Mouse (Mus musculus) brown adipose tissue, adult 24 weeks (tissue): ENCODE measurements around the gene Nudt6. TPM values are rescaled to one million over a fixed set of nuclear protein-coding genes. Genes with fewer than 3 reads are reported as not detected.

Source experiments
- H3K27ac ChIP-seq: fragments of 200-500 bp; replicated peaks from 2 replicates; pipeline ENCODE4 v1.5.1; 2012; ENCODE audit warnings: low read depth, mild to moderate bottlenecking, low read length
- H3K4me1 ChIP-seq: fragments of 200-500 bp; 2 replicates; pipeline ENCODE4 v1.6.1; 2012; ENCODE audit warnings: low read length, mixed read lengths; ENCODE audit not compliant: control insufficient read depth, insufficient read depth, insufficient read length
- H3K4me3 ChIP-seq: fragments of 200-500 bp; 2 replicates; pipeline ENCODE4 v1.5.1; 2012; ENCODE audit warnings: low read depth, mild to moderate bottlenecking, low read length, moderate library complexity; ENCODE audit not compliant: insufficient read depth
- polyA plus RNA-seq: library from polyadenylated mRNA; stranded (reverse); fragments of >200 nt; gene quantifications from 2 replicates; pipeline ENCODE4 v1.2.4, GENCODE M21; 2012; ENCODE audit not compliant: missing spikeins, insufficient read depth, insufficient read length

Nudt6 gene
- polyA plus RNA-seq, 1 experiment: 34.1 TPM

DNA sequence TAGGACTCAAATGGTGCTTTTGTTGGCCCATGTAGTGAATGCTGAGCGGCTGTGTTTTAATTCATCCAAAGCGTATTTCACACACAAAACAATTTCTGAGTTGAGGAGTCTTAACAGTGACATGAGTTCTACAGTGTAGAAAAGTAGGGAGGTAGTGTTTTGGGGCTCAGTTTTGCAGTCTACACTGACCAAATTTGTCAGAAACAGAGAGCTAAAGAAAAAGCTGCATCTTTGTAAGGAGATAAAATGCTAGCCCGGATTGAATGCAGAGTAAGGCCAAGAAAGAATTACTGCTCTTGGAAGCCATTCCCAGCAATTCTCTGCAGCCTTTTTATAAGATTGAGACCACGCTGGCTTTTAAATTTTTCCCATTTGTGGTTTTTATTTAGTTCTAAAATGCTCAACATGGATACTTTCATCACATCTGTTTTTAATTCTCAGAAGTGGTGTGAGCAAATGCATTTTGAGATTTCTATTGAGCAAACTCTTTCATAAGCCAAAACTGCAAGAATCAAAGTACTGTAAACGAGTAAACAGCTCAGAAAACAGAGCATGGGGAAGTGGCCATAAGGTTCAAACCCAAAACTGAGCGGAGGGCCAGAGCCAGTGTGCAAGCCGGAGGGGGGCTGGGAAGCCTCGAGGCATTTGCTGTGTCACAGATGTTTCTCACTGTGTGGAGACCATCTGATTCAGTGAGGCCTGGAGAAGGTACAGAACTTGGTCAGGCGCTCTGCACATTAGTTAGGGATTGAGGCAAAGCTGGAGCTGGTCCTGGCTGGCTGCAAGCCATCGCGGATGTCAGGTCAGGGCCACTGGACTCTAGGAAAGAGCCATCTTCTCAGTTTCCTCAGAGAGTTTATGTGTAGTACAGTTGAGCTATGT, 18.0 kb downstream of the Nudt6 start:
- no peak overlapping the region for H3K4me3 ChIP-seq
- no peaks in the 10 kb centered on the region; the same call in 1 of the 2 replicates for H3K4me1 ChIP-seq
- H3K27ac ChIP-seq: peak overlapping the region; percentile 9; the same call in 1 of the 2 replicates

GRCm38 (mm10) chr3:37398661-37399395, 21.2 kb downstream of the Nudt6 start:
- no peaks in the 10 kb centered on the region; the same call in 1 of the 2 replicates for H3K4me1 ChIP-seq
- H3K27ac ChIP-seq: no peak overlapping the region
- no peak overlapping the region for H3K4me3 ChIP-seq

DNA sequence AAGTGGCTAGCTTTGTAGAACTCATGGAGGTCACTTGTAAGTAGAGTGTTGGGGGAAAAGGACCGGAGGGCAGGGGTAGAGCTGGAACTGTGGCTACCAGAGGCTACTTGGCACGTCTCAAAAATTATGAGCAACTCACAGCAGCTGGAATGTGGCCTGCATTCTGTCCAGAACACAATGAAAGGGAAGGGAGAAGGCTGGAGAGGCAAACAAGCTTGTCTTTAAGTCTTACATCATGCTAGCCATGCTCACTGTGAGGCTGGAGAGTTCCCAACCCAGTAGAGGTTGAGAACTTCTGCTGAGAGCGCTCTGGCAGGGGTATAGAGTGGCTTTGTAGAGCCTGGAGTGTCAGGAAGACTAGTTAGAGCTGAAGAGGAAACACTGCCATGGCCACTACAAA, 22.4 kb downstream of the Nudt6 start:
- H3K27ac ChIP-seq: no peak overlapping the region
- no peaks in the 10 kb centered on the region; the same call in 1 of the 2 replicates for H3K4me1 ChIP-seq
- H3K4me3 ChIP-seq: no peak overlapping the region

DNA sequence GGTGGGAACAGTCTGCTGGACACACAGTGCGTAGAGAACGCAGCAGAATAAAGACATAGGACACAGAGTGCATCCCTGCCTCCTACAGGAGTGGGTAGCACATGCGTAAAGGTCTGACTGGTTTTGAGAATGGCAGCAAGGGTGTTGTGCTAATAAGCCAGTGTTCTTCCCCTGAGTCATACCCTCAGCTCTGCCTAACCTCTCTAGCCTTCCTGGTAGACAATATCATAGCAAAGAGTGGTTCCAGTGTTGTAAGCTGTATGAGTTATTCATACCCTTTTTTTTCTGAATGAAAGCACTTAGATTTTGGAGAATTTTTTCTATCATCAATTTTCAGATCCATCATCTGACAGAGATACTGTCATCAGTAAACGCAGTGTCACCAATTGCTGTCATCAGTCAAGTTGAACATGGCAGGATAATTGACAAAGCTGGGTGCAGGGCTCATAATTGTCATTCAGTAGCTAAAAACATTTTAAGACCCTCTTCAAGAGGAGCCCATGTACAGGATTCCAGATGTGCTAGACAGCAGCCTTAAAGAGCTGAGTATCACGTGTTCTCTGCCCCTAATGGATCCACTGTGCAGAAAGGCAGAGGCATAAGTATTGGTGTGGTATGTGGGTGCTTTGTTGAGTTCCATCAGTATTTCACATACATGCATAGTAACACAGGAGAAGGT, 22.9 kb downstream of the Nudt6 start:
- Histone ChIP-seq H3K27ac (no peak overlapping the region), H3K4me1 (no peaks in the 10 kb centered on the region; the same call in 1 of the 2 replicates), H3K4me3 (no peak overlapping the region)

GRCm38 (mm10) chr3:37387310-37387709, 32.7 kb downstream of the Nudt6 start:
- Histone ChIP-seq H3K27ac (no peak overlapping the region), H3K4me3 (no peak overlapping the region), H3K4me1 (peaks cover 7% of the 10 kb centered on the region)

DNA sequence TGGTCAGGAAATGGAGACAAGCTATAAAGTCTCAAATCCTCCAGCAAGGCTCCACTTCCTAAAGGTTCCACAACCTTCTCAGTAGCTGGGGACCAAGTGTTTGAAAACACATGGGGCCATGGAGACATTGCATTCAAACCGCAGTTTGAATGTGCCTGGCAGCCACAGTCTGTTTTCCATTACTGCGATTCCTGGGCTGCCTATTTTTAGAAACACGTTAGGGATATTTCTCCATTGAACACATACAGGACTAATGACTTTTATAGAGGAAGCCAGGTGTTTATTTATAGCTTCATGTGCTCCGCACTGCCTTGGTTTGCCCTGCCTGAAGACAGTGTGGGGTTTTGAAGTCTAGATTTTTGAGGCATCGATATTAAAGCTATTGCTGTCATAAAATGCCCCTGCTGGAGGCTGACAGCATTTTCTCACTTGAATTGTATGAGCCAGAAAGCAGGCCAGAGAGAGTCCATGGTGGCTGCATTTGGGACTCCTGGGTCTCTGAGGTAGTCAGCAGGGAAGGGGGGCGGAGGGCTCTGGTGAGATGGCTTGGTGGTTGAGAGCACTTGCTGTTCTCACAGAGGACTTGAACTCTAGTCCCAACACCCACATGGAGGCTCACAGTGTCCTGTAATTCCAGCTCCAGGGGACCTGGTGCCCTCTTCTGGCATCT, 36.8 kb downstream of the Nudt6 start:
- Histone ChIP-seq H3K4me1 (peaks cover 13% of the 10 kb centered on the region), H3K4me3 (no peak overlapping the region), H3K27ac (peak overlapping the region; percentile 14)

DNA sequence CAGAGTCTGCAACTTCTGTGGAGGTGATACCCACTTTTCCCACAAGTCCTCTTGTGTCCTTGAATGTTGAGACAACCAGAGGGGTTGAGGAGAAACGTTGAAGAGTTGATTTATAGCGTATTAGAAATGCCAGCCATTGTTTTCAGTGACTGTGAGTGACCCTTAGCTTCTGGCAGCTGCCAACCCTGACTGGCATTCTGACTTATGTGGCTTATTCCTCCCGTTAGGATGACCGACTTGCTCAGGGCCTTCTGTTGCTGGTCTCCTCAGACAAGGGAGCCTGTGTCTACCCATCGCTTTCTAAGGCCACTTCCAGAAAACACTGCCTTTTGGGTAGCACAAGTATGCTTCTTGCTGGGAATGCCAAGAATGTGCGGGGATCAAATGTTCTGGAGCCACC, 38.6 kb downstream of the Nudt6 start:
- peaks cover 13% of the 10 kb centered on the region for H3K4me1 ChIP-seq
- H3K4me3 ChIP-seq: no peak overlapping the region
- H3K27ac ChIP-seq: no peak overlapping the region

DNA sequence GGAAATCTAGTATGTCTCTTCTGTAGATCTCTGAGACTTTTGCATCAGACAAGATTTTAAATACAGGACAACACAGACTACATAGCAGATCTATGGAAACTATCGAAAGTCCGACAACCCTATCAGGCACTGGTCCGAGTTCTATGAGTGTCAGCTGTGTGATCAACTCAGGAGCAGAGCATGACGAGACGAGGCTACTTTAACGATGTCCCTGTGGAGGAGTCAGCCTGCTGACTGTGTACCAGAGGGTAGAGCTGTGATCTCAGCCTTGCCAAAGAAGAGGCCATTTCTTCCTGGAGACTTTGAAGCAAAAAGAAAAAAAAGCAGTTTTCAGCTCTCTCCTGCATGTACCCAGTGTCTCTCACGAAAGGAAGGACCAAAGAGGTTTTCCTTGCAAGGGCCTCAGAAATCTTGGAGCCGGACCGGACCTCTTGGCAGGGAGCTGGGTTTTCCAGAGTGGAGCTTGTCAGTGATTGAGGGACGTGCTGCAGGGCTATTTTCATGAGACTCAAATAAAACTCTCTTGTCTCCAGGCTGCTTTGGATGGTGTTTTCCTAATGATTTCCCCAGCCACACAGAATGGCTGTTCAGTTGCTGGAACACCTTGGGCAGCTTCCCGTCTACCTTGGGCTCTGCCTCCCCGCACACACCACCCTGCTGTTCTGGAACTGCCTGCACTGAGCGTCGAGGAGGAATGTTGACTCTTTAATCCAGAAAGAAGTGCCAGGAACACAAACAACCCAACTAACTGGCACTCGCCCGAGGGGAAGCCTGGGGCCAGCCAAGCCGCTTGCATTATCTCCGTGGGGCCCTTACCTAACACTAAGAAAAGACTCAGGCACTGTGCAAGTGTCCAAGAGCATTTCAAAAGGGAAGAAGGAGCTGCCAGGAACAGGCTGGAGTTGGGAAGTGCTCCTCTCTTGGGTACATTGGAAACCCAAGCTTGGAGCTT, 39.8 kb downstream of the Nudt6 start:
- Histone ChIP-seq H3K4me1 (peaks cover 13% of the 10 kb centered on the region), H3K4me3 (no peak overlapping the region), H3K27ac (0 out of 2 replicates have a peak overlapping the region, but pooled peaks have one; percentile 51)

GRCm38 (mm10) chr3:37379201-37379600, 40.8 kb downstream of the Nudt6 start:
- H3K27ac ChIP-seq: no peak overlapping the region
- peaks cover 13% of the 10 kb centered on the region for H3K4me1 ChIP-seq
- no peak overlapping the region for H3K4me3 ChIP-seq

DNA sequence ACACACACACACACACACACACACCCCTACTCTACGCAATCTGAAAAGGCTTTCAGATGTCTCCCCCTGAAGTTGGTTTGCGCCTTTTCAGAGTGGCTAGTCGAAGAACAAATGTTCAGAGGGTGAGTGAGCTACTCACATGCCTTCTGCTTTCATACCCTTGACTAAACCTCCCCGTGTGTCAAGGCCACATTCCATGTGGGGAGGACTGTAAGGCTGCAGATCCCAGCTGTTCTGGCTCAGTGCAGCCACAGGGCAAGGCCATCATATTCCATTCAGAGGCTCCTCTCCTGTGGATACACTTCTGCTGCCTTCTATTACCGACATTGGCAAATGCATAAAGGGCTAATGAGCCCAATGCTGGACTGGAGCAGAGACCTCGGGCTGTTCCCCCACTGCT, 41.6 kb downstream of the Nudt6 start:
- Histone ChIP-seq H3K27ac (no peak overlapping the region), H3K4me3 (no peak overlapping the region), H3K4me1 (peaks cover 12% of the 10 kb centered on the region)

DNA sequence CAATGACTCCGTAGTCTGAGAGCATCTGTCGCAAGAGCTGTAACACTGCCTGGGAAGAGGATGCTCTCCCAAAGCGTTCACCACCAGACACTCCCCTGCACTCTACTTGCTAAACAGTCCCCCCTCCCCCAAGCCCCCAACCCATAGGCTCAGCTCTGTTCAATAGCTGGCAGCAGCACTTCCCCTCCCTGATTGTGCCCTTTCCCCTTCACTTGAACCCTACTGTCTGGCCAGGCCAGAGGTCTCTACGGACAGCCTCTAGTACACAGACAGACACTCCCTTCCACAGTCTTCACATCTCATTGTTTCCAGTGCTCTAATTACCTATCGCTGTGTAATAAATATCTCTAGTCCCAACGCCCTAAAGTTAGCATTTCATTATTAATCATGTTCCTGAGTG, 42.1 kb downstream of the Nudt6 start:
- H3K27ac ChIP-seq: no peak overlapping the region
- H3K4me3 ChIP-seq: no peak overlapping the region
- peaks cover 8% of the 10 kb centered on the region for H3K4me1 ChIP-seq

GRCm38 (mm10) chr3:37373712-37374111, 46.3 kb downstream of the Nudt6 start:
- H3K27ac ChIP-seq: no peak overlapping the region
- H3K4me3 ChIP-seq: no peak overlapping the region

GRCm38 (mm10) chr3:37370407-37370806, 49.6 kb downstream of the Nudt6 start:
- no peak overlapping the region for H3K27ac ChIP-seq
- no peak overlapping the region for H3K4me3 ChIP-seq
- H3K4me1 ChIP-seq: peaks cover 8% of the 10 kb centered on the region; the same call in 1 of the 2 replicates

More at GRCm38 (mm10) chr3:37373712-37374111, 46.3 kb downstream of the Nudt6 start:
- H3K4me1 ChIP-seq: 0 out of 2 replicates have a peak, but pooled peaks cover 4% of the 10 kb centered on the region
